Mouse (Mus musculus): Measurements from ENCODE around the gene Pde6g.
"Not testable (repeated sequence)": the region's sequence is repeated elsewhere in the genome, so short reads cannot be mapped to it uniquely, and the experiment has no call there.

Pde6g gene

GRCm38 (mm10) chr11:120422651-120423568 lies 30.4 kb downstream of the Pde6g start:
- no peak for DNase-seq (ENCODE audit: low spot score in 2 of 2)

DNA sequence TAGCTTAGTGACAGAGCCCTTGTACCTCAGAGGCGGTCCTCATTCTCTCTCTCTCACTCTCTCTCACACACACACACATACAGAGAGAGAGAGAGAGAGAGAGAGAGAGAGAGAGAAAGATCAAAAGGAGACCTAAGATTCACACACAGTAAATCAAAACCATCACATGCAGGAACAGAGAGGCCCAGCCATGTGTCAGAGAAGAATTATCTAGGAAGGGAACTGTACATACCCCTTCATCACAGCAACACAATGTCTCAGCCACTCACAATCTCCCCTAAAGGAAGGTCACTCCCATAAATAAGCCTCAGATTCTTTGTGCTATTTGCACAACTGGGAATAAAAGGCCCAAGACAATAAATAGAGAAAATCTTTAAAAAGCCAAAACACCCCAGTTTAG lies 34.7 kb downstream of the Pde6g start:
- DNase-seq (ENCODE audit: low spot score in 2 of 2): no peak

DNA sequence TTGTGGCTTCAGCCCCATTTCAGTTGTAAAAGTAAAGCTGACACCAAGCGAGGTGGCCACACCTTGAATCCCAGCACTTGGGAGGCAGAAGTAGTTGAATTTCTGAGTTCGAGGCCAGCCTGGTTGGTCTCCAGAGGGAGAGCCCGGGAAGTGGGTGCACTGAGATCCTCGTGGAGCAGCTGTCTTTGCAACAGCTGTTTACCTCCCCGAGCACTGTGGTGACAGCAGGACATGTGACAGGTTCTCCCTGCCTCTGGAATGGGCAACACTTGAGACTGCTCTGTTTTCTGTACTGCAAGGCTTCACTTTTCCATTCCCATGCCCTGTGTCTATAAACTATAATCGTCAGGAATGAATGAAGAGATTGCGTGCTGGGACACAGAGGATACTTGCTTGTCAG lies 35.4 kb downstream of the Pde6g start:
- DNase-seq (ENCODE audit: low spot score in 2 of 2): no peak

DNA sequence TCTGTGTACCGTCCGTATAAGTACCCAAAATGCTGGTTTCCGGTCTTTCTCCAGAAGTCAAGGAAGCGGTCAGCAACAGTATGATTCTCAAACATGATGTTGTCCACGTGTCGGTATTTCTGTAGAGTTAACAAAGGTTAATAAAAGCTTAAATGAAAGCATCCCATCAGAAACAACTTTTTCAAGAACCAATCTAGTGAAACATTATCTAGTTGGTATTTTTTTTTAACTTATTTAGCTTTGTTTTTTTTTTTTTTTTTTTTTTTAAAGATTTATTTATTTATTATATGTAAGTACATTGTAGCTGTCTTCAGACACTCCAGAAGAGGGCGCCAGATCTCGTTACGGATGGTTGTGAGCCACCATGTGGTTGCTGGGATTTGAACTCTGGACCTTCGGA lies 39.7 kb downstream of the Pde6g start:
- not testable (repeated sequence) for DNase-seq (ENCODE audit: low spot score in 2 of 2)

- no peak for DNase-seq (ENCODE audit: low spot score in 2 of 2)
Observed at GRCm38 (mm10) chr11:120406445-120406844, 46.9 kb downstream of the Pde6g start.

GRCm38 (mm10) chr11:120405867-120406266 lies 47.4 kb downstream of the Pde6g start:
- no peak for DNase-seq (ENCODE audit: low spot score in 2 of 2)

DNA sequence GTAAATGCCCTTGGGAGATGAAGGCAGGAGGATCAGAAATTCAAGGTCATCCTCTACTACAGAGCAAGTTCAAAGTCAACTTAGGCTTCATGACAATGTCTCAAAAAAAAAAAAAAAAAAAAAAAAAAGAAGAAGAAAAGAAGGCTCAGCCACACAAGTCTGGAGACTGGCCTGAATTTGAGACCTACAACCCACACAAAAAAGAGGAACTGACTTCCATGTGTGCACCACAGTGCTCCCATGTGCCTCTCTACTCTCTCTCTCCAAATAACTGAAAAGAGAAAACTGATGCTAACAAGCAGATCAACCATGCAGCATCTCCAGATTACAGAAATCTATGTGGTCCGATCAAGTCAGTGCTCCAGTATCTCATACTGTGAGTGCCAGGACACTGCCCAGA lies 48.5 kb downstream of the Pde6g start:
- no peak for DNase-seq (ENCODE audit: low spot score in 2 of 2)

DNA sequence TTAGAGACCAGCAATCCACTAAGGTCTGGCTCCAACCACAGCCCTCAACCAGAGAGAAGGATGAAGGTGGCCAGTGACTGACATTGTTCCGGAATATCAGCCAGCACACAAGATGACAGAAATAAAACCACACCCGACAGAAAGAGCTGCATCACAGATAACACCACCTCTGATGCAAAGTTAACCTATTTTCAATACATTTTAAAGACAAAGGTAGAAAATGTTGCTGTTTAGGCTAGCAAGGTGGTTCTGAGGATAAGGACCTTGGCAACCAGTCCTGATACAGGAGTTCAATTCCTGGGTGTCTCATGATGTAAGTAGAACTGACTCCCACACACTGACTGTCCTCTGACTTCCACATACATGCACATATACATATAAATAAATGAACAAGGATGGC lies 54.0 kb downstream of the Pde6g start:
- DNase-seq (ENCODE audit: low spot score in 2 of 2): no peak

All from spleen, postnatal 14 days (tissue).